Mouse (Mus musculus) midbrain, embryonic 11.5 days (tissue): ENCODE measurements at regions not wholly inside any gene's neighbourhood (a gene's known extent, or its start where the extent isn't known, plus 50 kb on each side); places are given as distances from the start of the nearest gene placed in this dataset.

Experiments
- ATAC-seq: fragments of 200-750 bp; cut with Nextera tagmentation; 2 replicates; pipeline ENCODE4 v1.8.0; 2017; ENCODE audit warnings: moderate TSS enrichment, moderate library complexity; ENCODE audit not compliant: low FRiP score
- DNase-seq: peaks from one replicate; pipeline ENCODE4 v3.0.0; 2015; ENCODE audit warnings: low spot score; ENCODE audit errors: missing footprints
- H3K27ac ChIP-seq: fragments of 300-500 bp; sonication (generic); 2 replicates; pipeline ENCODE4 v1.5.1; 2014; ENCODE audit warnings: low read depth, low read length
- H3K27me3 ChIP-seq: fragments of 300-500 bp; sonication (generic); 2 replicates; pipeline ENCODE4 v1.6.1; 2014; ENCODE audit warnings: mild to moderate bottlenecking, low read length, moderate library complexity, mixed read lengths; ENCODE audit not compliant: control insufficient read depth, insufficient read depth
- H3K36me3 ChIP-seq: fragments of 300-500 bp; sonication (generic); 2 replicates; pipeline ENCODE4 v1.6.1; 2014; ENCODE audit warnings: mild to moderate bottlenecking, low read length, moderate library complexity, mixed read lengths; ENCODE audit not compliant: control insufficient read depth, insufficient read depth
- H3K4me1 ChIP-seq: fragments of 300-500 bp; sonication (generic); 2 replicates; pipeline ENCODE4 v1.6.1; 2014; ENCODE audit warnings: low read length; ENCODE audit not compliant: control insufficient read depth, insufficient read depth
- H3K4me2 ChIP-seq: fragments of 300-500 bp; sonication (generic); 2 replicates; pipeline ENCODE4 v1.6.1; 2014; ENCODE audit warnings: mild to moderate bottlenecking, moderate library complexity
- H3K4me3 ChIP-seq: fragments of 300-500 bp; sonication (generic); 2 replicates; pipeline ENCODE4 v1.5.1; 2014; ENCODE audit warnings: low read depth, low read length
- H3K9ac ChIP-seq: fragments of 300-500 bp; sonication (generic); 2 replicates; pipeline ENCODE4 v1.6.1; 2014; ENCODE audit warnings: low read length
- H3K9me3 ChIP-seq: fragments of 300-500 bp; sonication (generic); 2 replicates; pipeline ENCODE4 v1.6.1; 2016; ENCODE audit warnings: low read length; ENCODE audit not compliant: control insufficient read depth
- WGBS: fragments of 180-500 bp; shearing (Covaris S2); extraction: QIAGEN DNeasy Blood & Tissue Kit; methylation state at CpG from one replicate; pipeline ENCODE4 v1.1.7; 2014; 5-methylcytosine and 5-hydroxymethylcytosine counted together

- no peak overlapping the region for H3K27ac ChIP-seq
These were observed 103.8 kb upstream of the Mme start for GRCm38 (mm10) chr3:63137391-63138147.

DNA sequence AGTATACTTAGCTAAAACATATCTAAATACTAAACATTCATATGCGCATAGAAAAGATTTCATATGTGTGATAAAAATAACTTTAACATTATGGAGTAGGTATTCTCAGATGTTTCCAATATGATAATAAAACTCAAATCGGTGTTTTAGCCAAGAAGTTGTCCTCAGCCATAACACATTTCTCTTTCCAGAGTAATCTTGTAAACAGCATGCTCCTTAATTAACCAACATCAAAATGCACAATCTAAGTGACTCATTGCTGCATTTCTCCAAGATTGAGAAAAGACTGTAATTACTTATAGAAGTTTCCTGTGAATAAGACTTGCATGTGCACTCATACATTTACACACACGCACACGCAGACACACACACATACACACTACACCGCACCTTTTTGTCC lies 95.1 kb upstream of the Mme start:
- no peak overlapping the region for H3K4me3 ChIP-seq
- no peaks in the 10 kb centered on the region for H3K9me3 ChIP-seq
- no peak overlapping the region for H3K9ac ChIP-seq
- H3K4me1 ChIP-seq: no peaks in the 10 kb centered on the region
- ATAC-seq (no peak), DNase-seq (no peak)
- no peak overlapping the region for H3K27ac ChIP-seq
- WGBS: 94% methylated on average over 5 of the region's 5 CpGs
- H3K4me2 ChIP-seq: no peak overlapping the region
- no peaks in the 10 kb centered on the region for H3K36me3 ChIP-seq
- no peaks in the 10 kb centered on the region for H3K27me3 ChIP-seq

More at GRCm38 (mm10) chr3:63137391-63138147, 103.8 kb upstream of the Mme start:
- no peaks in the 10 kb centered on the region for H3K9me3 ChIP-seq
- no peak overlapping the region for H3K4me3 ChIP-seq
- no peak overlapping the region for H3K9ac ChIP-seq
- no peak for DNase-seq
- H3K4me1 ChIP-seq: no peaks in the 10 kb centered on the region
- no peak overlapping the region for H3K4me2 ChIP-seq
- 82% methylated on average over 10 of the region's 10 CpGs for WGBS
- H3K36me3 ChIP-seq: no peaks in the 10 kb centered on the region
- H3K27me3 ChIP-seq: no peaks in the 10 kb centered on the region
- ATAC-seq: no peak

- H3K4me1 ChIP-seq: no peaks in the 10 kb centered on the region
- H3K9me3 ChIP-seq: no peaks in the 10 kb centered on the region
- H3K4me3 ChIP-seq: no peak overlapping the region
- no peak overlapping the region for H3K4me2 ChIP-seq
- H3K27ac ChIP-seq: no peak overlapping the region
- ATAC-seq: no peak
- H3K36me3 ChIP-seq: no peaks in the 10 kb centered on the region
- no peak overlapping the region for H3K9ac ChIP-seq
- 81% methylated on average over 5 of the region's 5 CpGs for WGBS
- H3K27me3 ChIP-seq: no peaks in the 10 kb centered on the region
- DNase-seq: no peak
These were observed 58.7 kb upstream of the Mme start for GRCm38 (mm10) chr3:63182411-63183166.

DNA sequence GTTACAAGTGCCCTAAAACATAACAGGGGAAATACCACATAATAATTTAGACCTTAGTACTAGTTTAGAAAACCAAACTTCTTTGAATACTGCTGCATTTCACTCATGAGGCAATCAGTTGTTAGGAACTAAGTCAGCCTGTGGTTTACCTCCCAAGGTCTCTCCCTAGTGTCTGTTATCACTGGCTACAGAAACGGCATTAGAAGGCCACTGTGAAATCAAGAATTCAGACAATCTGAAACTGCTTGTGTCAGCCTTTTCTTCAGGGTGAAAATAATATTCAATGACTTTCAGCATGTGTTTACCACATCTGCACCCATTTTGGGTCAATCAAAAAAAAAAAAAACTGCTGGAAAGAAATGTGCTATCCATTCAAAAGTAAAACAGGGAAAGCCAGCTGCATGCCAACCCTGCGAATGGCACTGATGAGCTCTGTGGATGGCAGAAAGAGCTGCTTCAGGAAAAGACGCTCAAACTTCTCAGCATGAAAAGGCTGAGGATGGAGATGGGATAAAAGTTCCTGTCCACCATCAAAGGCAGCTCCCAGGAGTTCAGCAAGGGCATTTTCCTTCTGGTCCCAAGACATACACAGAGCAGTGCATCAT lies 53.4 kb upstream of the Mme start:
- 84% methylated on average over 3 of the region's 3 CpGs for WGBS
- H3K4me1 ChIP-seq: no peaks in the 10 kb centered on the region
- H3K9ac ChIP-seq: no peak overlapping the region
- no peak overlapping the region for H3K27ac ChIP-seq
- no peak overlapping the region for H3K4me2 ChIP-seq
- H3K27me3 ChIP-seq: no peaks in the 10 kb centered on the region
- DNase-seq (no peak), ATAC-seq (no peak)
- no peaks in the 10 kb centered on the region for H3K9me3 ChIP-seq
- no peaks in the 10 kb centered on the region for H3K36me3 ChIP-seq
- no peak overlapping the region for H3K4me3 ChIP-seq
